Mouse (Mus musculus) CH12.LX (cell line): Measurements from ENCODE around the gene Pdhb. TPM values are rescaled to one million over a fixed set of nuclear protein-coding genes. Genes with fewer than 3 reads are reported as not detected.

Experiments used
- DNase-seq: peaks from one replicate; pipeline ENCODE4 v3.0.0-alpha.2; 2013; ENCODE audit errors: extremely low read depth
- H3K27ac ChIP-seq: 2 replicates; pipeline ENCODE4 v1.5.1; 2012; ENCODE audit warnings: low read depth, mild to moderate bottlenecking, control low read depth, moderate library complexity; ENCODE audit not compliant: insufficient read depth
- H3K27me3 ChIP-seq: replicated peaks from 2 replicates; pipeline ENCODE3; 2012; ENCODE audit warnings: inconsistent platforms
- H3K36me3 ChIP-seq, 2 experiments: replicated peaks in 1 of 2; 2 replicates each; pipeline versions ENCODE3 to v1.6.1; 2012; ENCODE audit warnings: inconsistent platforms in 1 of 2, low read length in 1 of 2, mild to moderate bottlenecking in 1 of 2, mixed read lengths in 1 of 2, moderate library complexity in 1 of 2; ENCODE audit not compliant: control insufficient read depth in 1 of 2, insufficient read depth in 1 of 2
- H3K4me1 ChIP-seq, 2 experiments: 2 replicates each; pipeline ENCODE4 v1.6.1; 2012; ENCODE audit warnings: inconsistent platforms in 1 of 2, moderate library complexity in 1 of 2; ENCODE audit not compliant: insufficient read depth in 2 of 2, control insufficient read depth in 1 of 2
- H3K4me2 ChIP-seq: 2 replicates; pipeline ENCODE4 v1.6.1; 2012; ENCODE audit warnings: low read depth, mild to moderate bottlenecking, control low read depth; ENCODE audit not compliant: poor library complexity, insufficient read depth, severe bottlenecking
- H3K4me3 ChIP-seq, 3 experiments: fragments of 150-350 bp in 1 of 3; sonication (generic) in 1 of 3; replicated peaks in 1 of 3; 2 replicates each; pipeline versions ENCODE3 to v1.5.1; 2011 to 2012; ENCODE audit warnings: low read depth in 2 of 3, low read length in 2 of 3, mild to moderate bottlenecking in 2 of 3, moderate library complexity in 2 of 3, control low read depth in 1 of 3, improper control_type of control experiment in 1 of 3, inconsistent platforms in 1 of 3, mixed read lengths in 1 of 3; ENCODE audit not compliant: poor library complexity in 1 of 3
- H3K79me2 ChIP-seq: replicated peaks from 2 replicates; pipeline ENCODE4 v1.6.1; 2012; ENCODE audit warnings: mild to moderate bottlenecking, moderate library complexity; ENCODE audit not compliant: control insufficient read depth, poor library complexity, insufficient read depth, severe bottlenecking; ENCODE audit errors: extremely low read depth
- H3K9ac ChIP-seq: 2 replicates; pipeline ENCODE4 v1.6.1; 2012; ENCODE audit warnings: low read depth, mild to moderate bottlenecking, control low read depth, moderate library complexity; ENCODE audit not compliant: insufficient read depth
- H3K9me3 ChIP-seq: replicated peaks from 2 replicates; pipeline ENCODE3; 2012; ENCODE audit warnings: low read length, inconsistent platforms, mixed read lengths
- CHD1 ChIP-seq: IDR thresholded peaks from 2 replicates; pipeline ENCODE4 v1.6.1; 2012; ENCODE audit warnings: low read depth, low read length, improper control_type of control experiment, inconsistent platforms
- CHD2 ChIP-seq: IDR thresholded peaks from 2 replicates; pipeline ENCODE4 v1.6.1; 2011; ENCODE audit warnings: low read length, improper control_type of control experiment
- EP300 ChIP-seq: IDR thresholded peaks from 2 replicates; pipeline ENCODE4 v1.6.1; 2011; ENCODE audit warnings: low read length, improper control_type of control experiment
- HCFC1 ChIP-seq: IDR thresholded peaks from 2 replicates; pipeline ENCODE4 v1.6.1; 2012; ENCODE audit warnings: low read depth, mild to moderate bottlenecking, inconsistent platforms, low read length, improper control_type of control experiment
- IRF4 ChIP-seq: IDR thresholded peaks from 2 replicates; pipeline ENCODE4 v1.6.1; 2014; ENCODE audit warnings: low read depth, mild to moderate bottlenecking, inconsistent platforms, low read length, improper control_type of control experiment
- MAX ChIP-seq: IDR thresholded peaks from 2 replicates; pipeline ENCODE4 v1.6.1; 2011; ENCODE audit warnings: low read length, improper control_type of control experiment
- MAZ ChIP-seq: IDR thresholded peaks from 2 replicates; pipeline ENCODE4 v1.6.1; 2012; ENCODE audit warnings: low read depth, mild to moderate bottlenecking, inconsistent platforms, low read length, improper control_type of control experiment, moderate library complexity
- NELFE ChIP-seq: IDR thresholded peaks from 2 replicates; pipeline ENCODE4 v1.6.1; 2011; ENCODE audit warnings: low read depth, low read length, improper control_type of control experiment
- PAX5 ChIP-seq: IDR thresholded peaks from 2 replicates; pipeline ENCODE4 v1.6.1; 2012; ENCODE audit warnings: low read length, inconsistent platforms, mixed read lengths
- POLR2A ChIP-seq: IDR thresholded peaks from 2 replicates; pipeline ENCODE4 v1.6.1; 2011; ENCODE audit warnings: low read depth, mild to moderate bottlenecking, improper control_type of control experiment, low read length
- RAD21 ChIP-seq: IDR thresholded peaks from 2 replicates; pipeline ENCODE4 v1.6.1; 2011; ENCODE audit warnings: low read depth, mild to moderate bottlenecking, low read length, improper control_type of control experiment, moderate library complexity
- SIN3A ChIP-seq: IDR thresholded peaks from 2 replicates; pipeline ENCODE4 v1.6.1; 2012; ENCODE audit warnings: low read length, improper control_type of control experiment, inconsistent platforms
- TBP ChIP-seq: conservative IDR thresholded peaks from 2 replicates; pipeline ENCODE4 v1.6.1; 2011; ENCODE audit warnings: low read depth, low read length, improper control_type of control experiment
- ZNF384 ChIP-seq: IDR thresholded peaks from 2 replicates; pipeline ENCODE4 v1.6.1; 2012; ENCODE audit warnings: low read depth, low read length, improper control_type of control experiment, inconsistent platforms
- dilution Hi-C: fragments of 300-500 bp; cut with MboI; formaldehyde crosslinking; loops from 2 replicates; pipeline ENCODE4 v1.14.3; 2020; ENCODE audit warnings: low sequenced_read_pairs; ENCODE audit not compliant: extremely low pct_unique_long_range_greater_than_20kb, extremely low pct_ligation_motif_present
- in situ Hi-C: fragments of 300-500 bp; cut with MboI; formaldehyde crosslinking; loops from 3 replicates; pipeline ENCODE4 v1.14.3; 2019; ENCODE audit warnings: low sequenced_read_pairs, low pct_ligation_motif_present, low pct_unique_long_range_greater_than_20kb, mixed read lengths
- polyA plus RNA-seq: library from polyadenylated mRNA; unstranded; fragments of >175 nt; gene quantifications from 2 replicates; pipeline ENCODE4 v1.2.1, GENCODE M21; 2012; ENCODE audit warnings: low read depth; ENCODE audit not compliant: insufficient read length
- total RNA-seq, 2 experiments: library from RNA; depleted of rRNA; stranded (reverse); fragments of 300-350 nt in 1 of 2; fragments of >200 nt in 1 of 2; gene quantifications; 2 replicates each; pipeline ENCODE4 v1.2.3; 2012 to 2014

Pdhb gene
- total and polyA plus RNA-seq, 3 experiments = 100 to 205 (median 122) TPM

GRCm38 (mm10) chr14:8218730-8219380, 46.0 kb upstream of the Pdhb start:
- Histone ChIP-seq H3K36me3 (peaks cover 0 to 4% of the 10 kb centered on the region in 2 experiments), H3K4me1 (peaks cover 4 to 26% of the 10 kb centered on the region in 2 experiments), H3K9me3 (no peaks in the 10 kb centered on the region), H3K27me3 (peaks cover 7% of the 10 kb centered on the region), H3K9ac (0 out of 2 replicates have a peak overlapping the region, but pooled peaks have one; percentile 3), H3K4me2 (peak overlapping the region; percentile 85), H3K27ac (no peak overlapping the region), H3K79me2 (no peaks in the 10 kb centered on the region), H3K4me3 (no peak overlapping the region)
- in situ Hi-C loops = no loop called here
- dilution Hi-C loops = no loop called here
- TF ChIP-seq CHD1 (no peak), SIN3A (no peak), EP300 (peak; percentile 40; the same call in 1 of the 2 replicates)
- peak; percentile 49 for DNase-seq

GRCm38 (mm10) chr14:8218238-8218637, 45.4 kb upstream of the Pdhb start:
- Histone ChIP-seq H3K36me3 (peaks cover 0 to 4% of the 10 kb centered on the region in 2 experiments), H3K9ac (no peak overlapping the region), H3K4me1 (peaks cover 4 to 21% of the 10 kb centered on the region in 2 experiments), H3K79me2 (no peaks in the 10 kb centered on the region), H3K27me3 (peaks cover 7% of the 10 kb centered on the region), H3K27ac (no peak overlapping the region), H3K9me3 (no peaks in the 10 kb centered on the region), H3K4me2 (peak overlapping the region; percentile 85), H3K4me3 (no peak overlapping the region)
- in situ Hi-C loops (no loop called here), dilution Hi-C loops (no loop called here)
- no peak for DNase-seq
- TF ChIP-seq ZNF384 (no peak), CHD2 (no peak), TBP (no peak), MAX (no peak), PAX5 (no peak), MAZ (no peak), SIN3A (no peak), IRF4 (no peak), POLR2A (no peak), HCFC1 (no peak), NELFE (no peak)

GRCm38 (mm10) chr14:8216100-8216499, 43.3 kb upstream of the Pdhb start:
- H3K4me2 ChIP-seq = no peak overlapping the region
- no peak overlapping the region for H3K9ac ChIP-seq
- no peaks in the 10 kb centered on the region for H3K36me3 ChIP-seq
- no peaks in the 10 kb centered on the region for H3K9me3 ChIP-seq
- no peak overlapping the region for H3K27ac ChIP-seq
- in situ Hi-C loops (no loop called here), dilution Hi-C loops (no loop called here)
- H3K4me1 ChIP-seq = peaks cover 4 to 21% of the 10 kb centered on the region in 2 experiments
- peaks cover 7% of the 10 kb centered on the region for H3K27me3 ChIP-seq
- H3K79me2 ChIP-seq = no peaks in the 10 kb centered on the region
- H3K4me3 ChIP-seq = no peak overlapping the region
- TF ChIP-seq EP300 (no peak), RAD21 (no peak)
- DNase-seq = no peak
